Mouse (Mus musculus) forebrain, embryonic 14.5 days (tissue): Measurements from ENCODE around the gene Ptcd3. TPM values are rescaled to one million over a fixed set of nuclear protein-coding genes. Genes with fewer than 3 reads are reported as not detected.
"Not testable (repeated sequence)": the region's sequence is repeated elsewhere in the genome, so short reads cannot be mapped to it uniquely, and the experiment has no call there.

Experiments used
- ATAC-seq: fragments of 200-750 bp; cut with Nextera tagmentation; 2 replicates; pipeline ENCODE4 v1.8.0; 2017; ENCODE audit warnings: mild to moderate bottlenecking, moderate library complexity
- DNase-seq: peaks from one replicate; pipeline ENCODE4 v3.0.0-alpha.2; 2015; ENCODE audit warnings: low spot score
- H3K27ac ChIP-seq: fragments of 300-500 bp; sonication (generic); 2 replicates; pipeline ENCODE4 v1.5.1; 2014; ENCODE audit warnings: low read depth, mild to moderate bottlenecking, control low read depth, low read length, moderate library complexity
- H3K27me3 ChIP-seq: fragments of 300-500 bp; sonication (generic); replicated peaks from 2 replicates; pipeline ENCODE4 v1.6.1; 2014; ENCODE audit warnings: low read length, control low read depth, mixed read lengths; ENCODE audit not compliant: control insufficient read depth, insufficient read depth
- H3K36me3 ChIP-seq: fragments of 300-500 bp; sonication (generic); 2 replicates; pipeline ENCODE4 v1.6.1; 2014; ENCODE audit warnings: low read length, control low read depth; ENCODE audit not compliant: control insufficient read depth, insufficient read depth
- H3K4me1 ChIP-seq: fragments of 300-500 bp; sonication (generic); 2 replicates; pipeline ENCODE4 v1.6.1; 2014; ENCODE audit warnings: antibody characterized with exemption, low read length, control low read depth; ENCODE audit not compliant: control insufficient read depth, insufficient read depth
- H3K4me2 ChIP-seq: fragments of 300-500 bp; sonication (generic); 2 replicates; pipeline ENCODE4 v1.6.1; 2014; ENCODE audit warnings: mild to moderate bottlenecking, control low read depth, low read length
- H3K4me3 ChIP-seq: fragments of 300-500 bp; sonication (generic); 2 replicates; pipeline ENCODE4 v1.5.1; 2014; ENCODE audit warnings: low read depth, low read length, control low read depth
- H3K9ac ChIP-seq: fragments of 300-500 bp; sonication (generic); 2 replicates; pipeline ENCODE4 v1.6.1; 2014; ENCODE audit warnings: mild to moderate bottlenecking, low read length, control low read depth, moderate library complexity
- H3K9me3 ChIP-seq: fragments of 300-500 bp; sonication (generic); replicated peaks from 2 replicates; pipeline ENCODE4 v1.6.1; 2016; ENCODE audit warnings: low read length, control low read depth, mixed read lengths; ENCODE audit not compliant: control insufficient read depth
- WGBS: fragments of 180-500 bp; shearing (Covaris S2); extraction: QIAGEN DNeasy Blood & Tissue Kit; methylation state at CpG from one replicate; pipeline ENCODE4 v1.1.7; 2014; 5-methylcytosine and 5-hydroxymethylcytosine counted together
- polyA plus RNA-seq: library from polyadenylated mRNA; unstranded; fragments of >200 nt; fragmentation: Nextera tagmentation; extraction: Ambion mirVana; gene quantifications from 2 replicates; pipeline ENCODE4 v1.2.1, GENCODE M21; 2014

Gene Ptcd3
- polyA plus RNA-seq, 1 experiment from 2014 or later = 99.9 TPM

DNA sequence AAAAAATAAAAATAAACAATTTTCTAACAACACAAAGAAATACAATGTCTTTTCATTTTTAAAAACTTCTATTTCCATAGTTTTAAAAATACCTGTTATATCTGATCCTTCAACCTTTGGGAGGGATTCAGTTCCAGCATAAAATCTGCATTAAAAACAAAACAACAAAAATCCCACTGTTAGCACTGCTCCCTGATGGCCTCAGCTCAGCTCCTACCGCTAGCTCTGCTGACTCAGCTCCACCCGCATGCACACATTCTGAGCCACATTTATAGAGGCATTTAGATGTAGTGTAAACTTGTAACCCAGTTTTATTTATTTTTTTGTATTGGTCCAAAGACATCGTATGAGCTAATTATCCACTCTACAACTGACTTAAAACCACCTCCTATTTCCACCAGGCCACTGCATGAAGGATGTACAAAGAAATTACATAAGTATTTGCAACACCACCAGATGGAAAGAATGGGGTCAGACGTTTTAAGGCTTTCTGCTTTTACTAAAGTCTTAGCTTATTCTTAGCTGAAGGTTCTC, 781 bp downstream of the Ptcd3 start:
- Histone ChIP-seq H3K4me2 (peak overlapping the region; percentile 93), H3K36me3 (peaks cover 31% of the 10 kb centered on the region), H3K9ac (peak overlapping the region; percentile 71), H3K27ac (no peak overlapping the region), H3K27me3 (no peaks in the 10 kb centered on the region), H3K9me3 (no peaks in the 10 kb centered on the region), H3K4me3 (peak overlapping the region; percentile 76), H3K4me1 (peaks cover 3% of the 10 kb centered on the region; the same call in 1 of the 2 replicates)
- DNase-seq (no peak), ATAC-seq (no peak)
- WGBS = 7% methylated on average over 4 of the region's 4 CpGs

DNA sequence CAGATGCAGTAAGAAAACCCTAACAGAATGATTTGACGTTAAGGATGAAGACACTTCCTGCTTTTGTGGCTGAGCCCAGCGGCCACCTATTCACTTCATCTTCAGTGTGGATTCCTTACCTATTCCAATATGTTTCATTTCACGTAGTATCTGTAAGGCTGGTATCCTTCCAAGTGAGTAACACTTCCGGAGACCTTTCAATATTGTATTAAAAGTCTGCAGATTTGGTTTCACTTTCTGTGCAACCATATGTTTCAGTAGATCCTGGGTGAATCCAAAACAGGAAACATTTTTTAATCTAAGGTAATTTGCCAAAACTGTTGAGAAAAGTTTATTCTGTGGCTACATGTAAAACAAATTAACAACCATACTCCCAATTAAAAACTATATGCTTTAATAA, 15.3 kb downstream of the Ptcd3 start:
- H3K4me3 ChIP-seq = no peak overlapping the region
- no peaks in the 10 kb centered on the region for H3K27me3 ChIP-seq
- DNase-seq (no peak), ATAC-seq (no peak)
- no peak overlapping the region for H3K9ac ChIP-seq
- peaks cover 94% of the 10 kb centered on the region for H3K36me3 ChIP-seq
- no peaks in the 10 kb centered on the region for H3K9me3 ChIP-seq
- no peak overlapping the region for H3K27ac ChIP-seq
- H3K4me1 ChIP-seq = no peaks in the 10 kb centered on the region
- 95% methylated on average over 4 of the region's 4 CpGs for WGBS
- no peak overlapping the region for H3K4me2 ChIP-seq

DNA sequence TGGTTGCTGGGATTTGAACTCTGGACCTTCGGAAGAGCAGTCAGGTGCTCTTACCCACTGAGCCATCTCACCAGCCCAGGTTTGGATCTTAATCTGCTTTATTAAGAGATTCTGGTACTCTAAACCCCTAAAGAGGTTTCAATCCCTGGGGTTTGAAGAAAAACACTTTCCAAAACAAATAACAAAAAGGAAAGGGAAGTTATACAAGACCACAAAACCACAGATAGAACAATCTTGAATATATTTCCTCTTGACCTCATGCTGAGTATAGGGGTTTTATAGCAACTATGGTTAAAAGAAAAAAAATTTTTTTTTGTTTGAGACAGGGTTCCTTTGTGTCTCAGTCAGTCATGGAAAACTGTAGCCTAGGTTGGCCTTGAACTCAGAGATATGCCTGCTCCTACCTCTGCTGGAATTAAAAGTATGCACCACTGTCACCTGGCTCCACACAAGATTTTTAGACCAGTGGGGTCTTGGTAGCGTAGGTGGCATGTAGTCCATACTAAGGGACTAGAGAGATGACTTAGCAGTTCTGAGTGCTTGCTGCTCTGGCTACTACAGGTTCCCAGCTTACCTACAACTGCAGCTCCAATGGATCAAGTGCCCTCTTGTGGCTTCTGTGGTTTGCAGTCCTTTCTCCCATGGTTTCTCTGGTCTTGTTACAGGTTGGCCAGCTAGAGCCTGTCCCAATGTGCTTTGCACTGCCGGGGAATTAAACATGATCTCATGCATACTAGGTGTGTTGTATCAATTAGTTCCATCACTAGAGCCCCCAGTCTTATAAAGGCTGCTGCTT, 30.4 kb downstream of the Ptcd3 start:
- no peaks in the 10 kb centered on the region for H3K9me3 ChIP-seq
- H3K27ac ChIP-seq = no peak overlapping the region
- H3K4me1 ChIP-seq = no peaks in the 10 kb centered on the region
- H3K9ac ChIP-seq = no peak overlapping the region
- H3K27me3 ChIP-seq = no peaks in the 10 kb centered on the region
- H3K4me3 ChIP-seq = no peak overlapping the region
- DNase-seq (no peak), ATAC-seq (0 out of 2 replicates have a peak, but pooled peaks have one; percentile 12)
- 86% methylated on average over 3 of the region's 3 CpGs for WGBS
- H3K4me2 ChIP-seq = no peak overlapping the region
- H3K36me3 ChIP-seq = peaks cover 91% of the 10 kb centered on the region

DNA sequence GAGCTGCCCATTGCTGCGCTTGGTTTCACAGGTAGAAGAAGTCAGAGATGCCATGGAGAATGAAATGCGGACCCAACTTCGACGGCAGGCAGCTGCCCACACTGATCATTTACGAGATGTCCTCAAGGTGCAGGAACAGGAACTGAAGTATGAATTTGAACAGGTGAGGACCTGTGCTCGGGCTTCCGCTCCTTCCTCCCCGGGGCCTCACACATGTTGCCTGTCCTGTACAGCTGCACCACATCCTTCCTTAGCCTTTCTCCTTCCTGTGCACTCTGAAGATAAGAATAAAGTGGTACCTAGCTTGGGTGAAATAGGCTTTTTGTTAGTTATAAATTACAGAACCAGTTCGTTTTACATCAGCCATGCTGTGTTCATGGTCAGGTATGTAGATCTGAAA, 37.2 kb downstream of the Ptcd3 start:
- Histone ChIP-seq H3K4me3 (no peak overlapping the region), H3K27ac (no peak overlapping the region), H3K9me3 (no peaks in the 10 kb centered on the region), H3K4me1 (no peaks in the 10 kb centered on the region), H3K9ac (no peak overlapping the region), H3K4me2 (no peak overlapping the region), H3K27me3 (no peaks in the 10 kb centered on the region), H3K36me3 (peaks cover 89% of the 10 kb centered on the region)
- WGBS = 97% methylated on average over 9 of the region's 9 CpGs
- DNase-seq (no peak), ATAC-seq (no peak)

DNA sequence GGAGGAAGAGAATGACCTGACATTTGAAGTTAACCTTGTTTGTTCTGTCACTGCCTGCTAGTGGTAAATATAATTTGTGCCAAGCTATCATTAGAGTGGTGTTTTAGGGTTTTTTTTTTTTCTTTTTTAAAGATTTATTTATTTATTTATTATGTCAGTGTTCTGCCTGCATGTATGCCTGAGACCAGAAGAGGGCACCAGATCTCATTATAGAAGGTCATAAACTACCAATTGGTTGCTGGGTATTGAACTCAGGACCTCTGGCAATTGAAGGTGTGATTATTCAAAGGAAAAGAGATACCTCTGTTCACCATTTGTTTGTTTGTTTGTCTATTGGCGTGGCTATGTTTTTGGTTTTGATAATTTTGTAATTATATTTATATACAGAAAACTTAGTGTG, 39.7 kb downstream of the Ptcd3 start:
- no peak overlapping the region for H3K4me3 ChIP-seq
- H3K9me3 ChIP-seq = no peaks in the 10 kb centered on the region
- DNase-seq (peak; percentile 23), ATAC-seq (no peak)
- no peaks in the 10 kb centered on the region for H3K27me3 ChIP-seq
- no peak overlapping the region for H3K9ac ChIP-seq
- no peak overlapping the region for H3K4me2 ChIP-seq
- no peak overlapping the region for H3K27ac ChIP-seq
- H3K4me1 ChIP-seq = no peaks in the 10 kb centered on the region
- 94% methylated on average over 1 of the region's 1 CpGs for WGBS
- H3K36me3 ChIP-seq = peaks cover 87% of the 10 kb centered on the region

DNA sequence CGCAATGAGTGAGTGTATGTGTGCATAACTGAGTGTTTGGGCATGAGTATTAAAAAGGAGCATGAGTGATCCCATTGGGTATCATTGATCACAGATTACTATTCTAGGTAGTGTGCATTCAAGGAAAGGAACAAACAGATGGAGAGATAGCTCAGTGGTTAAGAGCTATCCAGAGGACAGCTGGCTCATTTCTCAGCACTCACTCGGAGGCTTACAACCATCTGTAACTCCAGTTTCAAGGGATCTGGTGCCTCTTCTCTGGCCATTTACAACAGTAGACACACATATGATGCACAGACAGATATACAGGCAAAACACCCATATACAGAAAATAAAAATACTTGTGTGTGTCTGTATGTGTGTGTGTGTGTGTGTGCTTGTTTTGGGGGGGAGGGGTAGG, 40.8 kb downstream of the Ptcd3 start:
- Histone ChIP-seq H3K36me3 (peaks cover 88% of the 10 kb centered on the region), H3K27me3 (no peaks in the 10 kb centered on the region), H3K4me1 (no peaks in the 10 kb centered on the region), H3K9me3 (no peaks in the 10 kb centered on the region), H3K4me2 (no peak overlapping the region), H3K27ac (no peak overlapping the region), H3K4me3 (no peak overlapping the region), H3K9ac (no peak overlapping the region)
- no peak for ATAC-seq
- no peak for DNase-seq
- 85% methylated on average over 2 of the region's 2 CpGs for WGBS

DNA sequence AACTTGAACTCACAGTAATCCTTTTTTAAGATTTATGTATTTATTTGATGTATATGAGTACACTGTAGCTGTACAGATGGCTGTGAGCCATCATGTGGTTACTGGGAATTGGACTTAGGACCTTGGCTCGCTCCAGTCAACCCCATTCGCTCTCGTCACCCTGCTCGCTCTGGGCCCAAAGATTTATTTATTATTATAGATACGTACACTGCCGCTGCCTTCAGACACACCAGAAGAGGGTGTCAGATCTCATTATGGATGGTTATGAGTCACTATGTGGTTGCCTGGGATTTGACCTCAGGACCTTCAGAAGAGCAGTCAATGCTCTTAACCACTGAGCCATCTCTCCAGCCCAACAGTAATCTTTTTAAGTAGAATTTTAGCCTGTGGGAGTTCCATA, 61.6 kb downstream of the Ptcd3 start:
- not testable (repeated sequence) for H3K9me3 ChIP-seq, H3K4me1 ChIP-seq, H3K9ac ChIP-seq, DNase-seq, H3K27me3 ChIP-seq, H3K4me2 ChIP-seq, H3K27ac ChIP-seq, ATAC-seq, H3K4me3 ChIP-seq
- WGBS = 95% methylated on average over 6 of the region's 6 CpGs
- H3K36me3 ChIP-seq = peaks cover 40% of the 10 kb centered on the region

DNA sequence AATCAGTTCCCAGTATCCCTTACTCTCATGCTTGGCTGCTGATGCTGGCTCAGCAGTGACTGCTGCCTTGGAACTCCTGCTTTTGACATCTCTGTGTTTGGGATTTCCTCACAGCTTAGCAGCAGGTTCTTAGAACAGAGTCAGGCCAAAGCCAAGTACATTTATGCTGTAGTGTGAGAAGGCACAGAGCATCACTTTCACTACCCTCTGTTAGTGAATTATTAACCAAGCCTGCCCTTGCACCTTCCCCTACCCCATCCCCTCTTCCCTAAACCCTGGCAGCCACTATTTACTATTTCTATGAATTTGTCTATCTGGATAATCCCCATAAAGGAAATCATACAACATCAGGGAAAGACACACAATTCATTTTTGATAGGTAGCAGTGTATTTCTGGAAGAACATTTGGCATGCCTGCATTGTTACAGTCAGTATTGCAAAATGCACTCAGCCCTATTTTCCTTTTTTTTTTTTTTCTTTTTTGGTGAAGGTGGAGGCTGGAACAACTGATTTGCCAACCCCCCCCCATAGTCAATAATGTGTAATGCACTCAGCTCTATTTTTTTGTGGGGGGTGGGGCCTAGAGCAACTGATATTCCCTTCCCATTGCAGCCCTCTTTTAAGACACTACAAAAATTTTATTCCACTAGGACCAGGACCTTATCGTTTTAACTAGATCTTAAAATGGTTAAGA, 67.8 kb downstream of the Ptcd3 start:
- no peak for DNase-seq
- WGBS = 97% methylated on average over 1 of the region's 1 CpGs
- H3K27me3 ChIP-seq = no peaks in the 10 kb centered on the region
- H3K4me2 ChIP-seq = no peak overlapping the region
- peaks cover 14% of the 10 kb centered on the region for H3K36me3 ChIP-seq
- no peak overlapping the region for H3K27ac ChIP-seq
- no peak overlapping the region for H3K4me3 ChIP-seq
- H3K9me3 ChIP-seq = no peaks in the 10 kb centered on the region
- H3K9ac ChIP-seq = no peak overlapping the region
- no peak for ATAC-seq
- no peaks in the 10 kb centered on the region for H3K4me1 ChIP-seq

DNA sequence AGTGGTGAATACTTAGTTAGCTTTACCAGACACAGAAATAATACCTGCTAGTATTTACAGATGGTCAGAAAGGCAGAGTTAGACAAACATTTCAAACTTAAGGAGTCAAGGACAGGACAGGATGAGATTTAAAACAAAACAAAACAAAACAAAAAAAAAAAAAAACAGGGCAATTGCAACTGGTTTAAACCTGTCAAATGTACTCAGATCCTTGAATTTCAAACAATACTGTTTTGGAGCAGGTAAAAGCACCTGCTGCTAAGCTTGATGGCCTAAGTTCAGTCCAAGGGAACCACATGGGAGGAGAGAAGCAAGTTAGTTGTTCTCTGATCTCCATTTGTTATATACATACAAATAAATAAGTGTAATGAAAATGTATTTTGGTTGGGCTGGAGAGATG, 68.7 kb downstream of the Ptcd3 start:
- Histone ChIP-seq H3K4me1 (no peaks in the 10 kb centered on the region), H3K27me3 (no peaks in the 10 kb centered on the region), H3K4me2 (no peak overlapping the region), H3K36me3 (peaks cover 6% of the 10 kb centered on the region), H3K9ac (no peak overlapping the region), H3K27ac (no peak overlapping the region), H3K9me3 (no peaks in the 10 kb centered on the region), H3K4me3 (no peak overlapping the region)
- DNase-seq (no peak), ATAC-seq (no peak)
